Mouse (Mus musculus): ENCODE data around the gene Unc79. TPM values are rescaled to one million over a fixed set of nuclear protein-coding genes. Genes with fewer than 3 reads are reported as not detected.

Unc79 gene
- polyA plus RNA-seq, 1 experiment from 2014 or later, result 7.6 TPM

DNA sequence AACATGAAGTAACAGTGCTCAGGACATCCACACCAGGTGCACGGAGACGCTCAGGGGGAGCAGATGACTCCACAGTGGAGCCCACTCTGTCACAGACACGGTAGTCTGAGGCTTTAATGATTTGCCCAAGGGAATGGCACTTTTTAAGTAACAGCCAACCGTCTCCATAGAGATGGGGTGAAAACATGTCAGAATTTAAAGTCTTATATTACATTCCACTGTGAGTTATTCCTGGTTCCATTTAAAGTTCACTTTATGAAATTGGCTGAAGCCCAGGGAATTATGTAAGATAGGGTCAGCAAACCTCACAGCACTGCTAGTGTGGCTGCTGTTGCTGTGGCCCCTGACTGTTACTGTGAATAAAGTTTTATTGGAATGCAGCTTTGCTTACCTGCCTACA is 95.8 kb downstream of the Unc79 start:
- WGBS, result 73% methylated on average over 4 of the region's 4 CpGs
- Histone ChIP-seq H3K36me3 (peaks cover 32% of the 10 kb centered on the region), H3K9me3 (no peaks in the 10 kb centered on the region), H3K27me3 (no peaks in the 10 kb centered on the region), H3K4me1 (replicated peaks) (no peaks in the 10 kb centered on the region; the same call in 1 of the 2 replicates), H3K9ac (no peak overlapping the region), H3K4me2 (no peak overlapping the region), H3K27ac (no peak overlapping the region), H3K4me3 (no peak overlapping the region)
- no peak for ATAC-seq (ENCODE audit: low FRiP score)

- 94% methylated on average over 12 of the region's 12 CpGs for WGBS
- Histone ChIP-seq H3K4me3 (no peak overlapping the region), H3K27me3 (no peaks in the 10 kb centered on the region), H3K9me3 (no peaks in the 10 kb centered on the region), H3K4me2 (no peak overlapping the region), H3K36me3 (peaks cover 50% of the 10 kb centered on the region), H3K9ac (no peak overlapping the region), H3K4me1 (replicated peaks) (no peaks in the 10 kb centered on the region), H3K27ac (no peak overlapping the region)
- ATAC-seq (ENCODE audit: low FRiP score), result no peak
Observed at GRCm38 (mm10) chr12:103049865-103050264, 101.2 kb downstream of the Unc79 start.

DNA sequence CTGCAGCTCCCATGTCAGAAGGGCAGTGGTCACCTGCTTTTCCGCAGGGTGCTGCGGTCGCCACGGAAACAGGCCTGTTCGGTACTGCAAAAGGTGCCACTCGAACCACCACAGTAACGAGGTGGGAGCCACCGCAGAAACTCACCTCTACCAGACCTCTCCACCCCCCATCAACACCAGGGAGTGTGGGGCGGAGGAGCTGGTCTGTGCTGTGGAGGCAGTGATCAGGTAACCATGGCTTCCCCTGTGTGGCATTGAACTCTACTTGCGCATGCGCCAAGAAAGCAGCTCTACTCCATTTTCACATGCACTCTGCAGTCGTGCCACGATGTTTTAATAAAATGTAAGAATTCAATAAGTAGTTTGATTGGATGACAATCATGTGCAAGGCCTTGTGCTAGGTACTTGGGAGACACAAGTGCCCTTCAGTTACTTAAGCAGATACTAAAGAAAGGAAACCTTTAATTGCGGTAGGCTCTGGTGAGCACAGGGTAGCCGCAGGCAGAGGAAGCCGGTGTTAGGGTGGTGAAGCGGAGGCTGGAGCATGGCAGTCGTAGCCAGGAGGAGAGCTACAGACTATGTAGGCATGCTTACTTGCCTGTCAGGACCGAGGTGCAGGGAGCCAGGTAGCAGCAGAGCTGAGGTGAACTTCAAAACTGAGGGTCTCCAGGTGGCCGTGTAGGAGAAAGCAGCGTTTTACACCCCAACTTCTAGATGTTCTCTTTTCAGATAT is 110.8 kb downstream of the Unc79 start:
- Histone ChIP-seq H3K9ac (no peak overlapping the region), H3K27me3 (no peaks in the 10 kb centered on the region), H3K4me1 (replicated peaks) (no peaks in the 10 kb centered on the region), H3K27ac (no peak overlapping the region), H3K36me3 (peaks cover 39% of the 10 kb centered on the region), H3K4me2 (no peak overlapping the region), H3K4me3 (no peak overlapping the region), H3K9me3 (no peaks in the 10 kb centered on the region)
- no peak for ATAC-seq (ENCODE audit: low FRiP score)
- 85% methylated on average over 21 of the region's 21 CpGs for WGBS

- no peak for ATAC-seq (ENCODE audit: low FRiP score)
- no peak overlapping the region for H3K27ac ChIP-seq
- no peaks in the 10 kb centered on the region for H3K27me3 ChIP-seq
- WGBS, result 91% methylated on average over 10 of the region's 10 CpGs
- H3K4me2 ChIP-seq, result no peak overlapping the region
- H3K4me3 ChIP-seq, result no peak overlapping the region
- H3K9ac ChIP-seq, result no peak overlapping the region
- peaks cover 36% of the 10 kb centered on the region for H3K36me3 ChIP-seq
- no peaks in the 10 kb centered on the region for H3K4me1 ChIP-seq (replicated peaks)
- H3K9me3 ChIP-seq, result no peaks in the 10 kb centered on the region
Observed at GRCm38 (mm10) chr12:103060791-103061190, 112.1 kb downstream of the Unc79 start.

- H3K27me3 ChIP-seq, result no peaks in the 10 kb centered on the region
- H3K36me3 ChIP-seq, result peaks cover 35% of the 10 kb centered on the region
- 80% methylated on average over 4 of the region's 4 CpGs for WGBS
- H3K4me3 ChIP-seq, result no peak overlapping the region
- H3K27ac ChIP-seq, result no peak overlapping the region
- H3K9ac ChIP-seq, result no peak overlapping the region
- no peak for ATAC-seq (ENCODE audit: low FRiP score)
- H3K4me2 ChIP-seq, result no peak overlapping the region
- no peaks in the 10 kb centered on the region for H3K9me3 ChIP-seq
- H3K4me1 ChIP-seq (replicated peaks), result no peaks in the 10 kb centered on the region
Observed at GRCm38 (mm10) chr12:103062133-103062532, 113.5 kb downstream of the Unc79 start.

- no peak overlapping the region for H3K4me3 ChIP-seq
- H3K4me1 ChIP-seq (replicated peaks), result no peaks in the 10 kb centered on the region
- H3K4me2 ChIP-seq, result no peak overlapping the region
- no peak overlapping the region for H3K9ac ChIP-seq
- H3K9me3 ChIP-seq, result no peaks in the 10 kb centered on the region
- H3K27me3 ChIP-seq, result no peaks in the 10 kb centered on the region
- WGBS, result 17% methylated on average over 3 of the region's 3 CpGs
- no peak overlapping the region for H3K27ac ChIP-seq
- 0 out of 2 replicates have a peak, but pooled peaks have one; percentile 39 for ATAC-seq (ENCODE audit: low FRiP score)
- peaks cover 41% of the 10 kb centered on the region for H3K36me3 ChIP-seq
Observed at GRCm38 (mm10) chr12:103064944-103065343, 116.3 kb downstream of the Unc79 start.

GRCm38 (mm10) chr12:103068161-103068560 is 119.5 kb downstream of the Unc79 start:
- H3K9ac ChIP-seq, result no peak overlapping the region
- H3K4me1 ChIP-seq (replicated peaks), result no peaks in the 10 kb centered on the region
- no peaks in the 10 kb centered on the region for H3K9me3 ChIP-seq
- H3K4me2 ChIP-seq, result no peak overlapping the region
- H3K36me3 ChIP-seq, result peaks cover 51% of the 10 kb centered on the region
- H3K27me3 ChIP-seq, result no peaks in the 10 kb centered on the region
- ATAC-seq (ENCODE audit: low FRiP score), result no peak
- WGBS, result 90% methylated on average over 5 of the region's 5 CpGs
- H3K27ac ChIP-seq, result no peak overlapping the region
- H3K4me3 ChIP-seq, result no peak overlapping the region

DNA sequence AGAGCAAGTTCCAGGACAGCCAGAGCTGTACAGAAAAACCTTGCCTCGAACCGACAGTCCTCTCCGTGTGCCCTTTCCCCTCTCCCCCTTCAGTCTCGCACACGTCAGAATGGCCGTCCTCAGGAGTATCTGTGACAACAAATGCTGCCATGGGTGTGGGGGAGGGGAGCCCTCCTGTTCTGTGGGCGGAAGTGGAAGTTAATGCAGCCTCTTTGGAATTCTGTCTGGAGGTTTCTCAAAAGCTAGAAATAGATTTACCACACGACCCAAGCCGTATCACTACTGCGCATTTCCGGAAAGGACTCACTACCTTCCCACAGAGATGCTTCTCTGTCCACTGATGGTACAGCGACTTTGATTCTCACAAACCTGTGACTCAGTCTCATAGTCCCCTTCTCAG is 120.9 kb downstream of the Unc79 start:
- Histone ChIP-seq H3K4me1 (replicated peaks) (no peaks in the 10 kb centered on the region), H3K4me2 (no peak overlapping the region), H3K36me3 (peaks cover 52% of the 10 kb centered on the region), H3K9me3 (no peaks in the 10 kb centered on the region), H3K27ac (no peak overlapping the region), H3K9ac (no peak overlapping the region), H3K4me3 (no peak overlapping the region), H3K27me3 (no peaks in the 10 kb centered on the region)
- no peak for ATAC-seq (ENCODE audit: low FRiP score)
- WGBS, result 69% methylated on average over 12 of the region's 12 CpGs

DNA sequence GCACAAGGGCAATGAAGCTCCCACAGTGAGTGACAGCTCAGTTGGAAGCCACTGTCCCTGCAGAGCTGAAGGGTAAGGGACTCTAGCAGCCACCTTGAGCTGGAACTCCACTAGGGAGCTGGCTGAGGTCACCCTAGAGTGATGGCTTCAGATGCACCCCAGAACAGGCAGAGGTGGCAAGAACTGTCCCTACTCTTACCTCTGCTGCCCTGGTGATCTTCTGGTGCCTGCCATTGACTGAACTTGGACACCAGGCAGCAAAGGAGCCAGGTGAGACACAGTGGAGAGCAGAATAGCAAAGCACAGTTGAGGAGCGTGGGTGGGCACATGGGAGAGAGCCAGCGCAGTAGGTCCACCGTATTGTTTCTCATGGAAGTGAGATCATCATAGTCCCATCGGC is 125.3 kb downstream of the Unc79 start:
- H3K36me3 ChIP-seq, result peaks cover 56% of the 10 kb centered on the region
- H3K9me3 ChIP-seq, result no peaks in the 10 kb centered on the region
- H3K27me3 ChIP-seq, result no peaks in the 10 kb centered on the region
- H3K9ac ChIP-seq, result no peak overlapping the region
- no peak overlapping the region for H3K4me3 ChIP-seq
- WGBS, result 99% methylated on average over 4 of the region's 4 CpGs
- no peak overlapping the region for H3K27ac ChIP-seq
- ATAC-seq (ENCODE audit: low FRiP score), result no peak
- H3K4me1 ChIP-seq (replicated peaks), result no peaks in the 10 kb centered on the region
- no peak overlapping the region for H3K4me2 ChIP-seq

GRCm38 (mm10) chr12:103078751-103079150 is 130.1 kb downstream of the Unc79 start:
- no peak overlapping the region for H3K27ac ChIP-seq
- H3K4me2 ChIP-seq, result no peak overlapping the region
- peaks cover 37% of the 10 kb centered on the region for H3K36me3 ChIP-seq
- H3K27me3 ChIP-seq, result no peaks in the 10 kb centered on the region
- H3K4me3 ChIP-seq, result no peak overlapping the region
- H3K4me1 ChIP-seq (replicated peaks), result no peaks in the 10 kb centered on the region
- H3K9ac ChIP-seq, result no peak overlapping the region
- 41% methylated on average over 7 of the region's 7 CpGs for WGBS
- H3K9me3 ChIP-seq, result no peaks in the 10 kb centered on the region
- ATAC-seq (ENCODE audit: low FRiP score), result no peak

DNA sequence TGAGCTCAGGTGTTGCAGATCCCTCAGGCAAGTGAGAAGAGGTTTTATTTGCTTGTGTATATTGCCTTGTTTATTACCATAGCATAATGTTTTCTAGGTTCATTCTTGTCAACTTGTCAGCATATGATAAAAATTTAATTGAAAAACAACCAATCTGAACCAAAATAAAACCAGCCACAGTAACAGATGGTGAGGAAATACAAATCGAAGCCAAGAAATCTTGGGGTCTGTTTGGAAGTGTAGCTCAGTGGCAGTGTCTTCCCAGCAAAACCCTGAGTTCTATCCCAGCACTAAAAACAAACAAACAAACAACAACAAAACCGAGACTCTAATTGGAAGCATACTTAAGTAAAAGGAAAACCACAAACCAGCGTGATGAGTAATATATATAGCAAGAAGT is 131.4 kb downstream of the Unc79 start:
- no peaks in the 10 kb centered on the region for H3K9me3 ChIP-seq
- no peak for ATAC-seq (ENCODE audit: low FRiP score)
- H3K4me2 ChIP-seq, result no peak overlapping the region
- no peaks in the 10 kb centered on the region for H3K4me1 ChIP-seq (replicated peaks)
- peaks cover 38% of the 10 kb centered on the region for H3K36me3 ChIP-seq
- no peak overlapping the region for H3K9ac ChIP-seq
- H3K4me3 ChIP-seq, result no peak overlapping the region
- H3K27me3 ChIP-seq, result no peaks in the 10 kb centered on the region
- 83% methylated on average over 3 of the region's 3 CpGs for WGBS
- H3K27ac ChIP-seq, result no peak overlapping the region

GRCm38 (mm10) chr12:103091831-103092230 is 143.2 kb downstream of the Unc79 start:
- no peaks in the 10 kb centered on the region for H3K27me3 ChIP-seq
- H3K4me3 ChIP-seq, result no peak overlapping the region
- WGBS, result 87% methylated on average over 6 of the region's 6 CpGs
- no peaks in the 10 kb centered on the region for H3K9me3 ChIP-seq
- no peaks in the 10 kb centered on the region for H3K4me1 ChIP-seq (replicated peaks)
- no peak for ATAC-seq (ENCODE audit: low FRiP score)
- H3K36me3 ChIP-seq, result peaks cover 68% of the 10 kb centered on the region
- no peak overlapping the region for H3K9ac ChIP-seq
- H3K27ac ChIP-seq, result no peak overlapping the region
- no peak overlapping the region for H3K4me2 ChIP-seq

DNA sequence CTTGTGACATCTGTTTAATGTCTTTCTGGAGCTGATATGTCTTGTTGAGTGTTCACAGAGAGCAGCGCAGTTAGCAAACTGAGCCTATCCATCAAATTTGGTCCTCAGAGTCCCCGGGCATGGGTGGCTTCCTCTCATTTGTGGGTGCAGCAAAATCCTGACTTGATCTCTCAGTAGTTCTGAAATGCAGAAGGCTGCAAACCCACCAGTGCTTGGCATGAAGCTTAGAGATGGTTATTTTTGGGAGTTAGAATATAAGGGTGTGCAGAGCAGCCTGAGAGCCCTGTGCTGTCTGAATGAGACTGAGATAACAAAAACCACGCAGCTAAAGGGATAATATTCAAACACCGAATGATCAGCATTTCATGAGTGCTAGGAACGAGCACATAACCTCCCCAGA is 146.5 kb downstream of the Unc79 start:
- Histone ChIP-seq H3K4me2 (no peak overlapping the region), H3K4me1 (replicated peaks) (no peaks in the 10 kb centered on the region), H3K9ac (no peak overlapping the region), H3K36me3 (peaks cover 56% of the 10 kb centered on the region), H3K27ac (no peak overlapping the region), H3K27me3 (no peaks in the 10 kb centered on the region), H3K9me3 (no peaks in the 10 kb centered on the region), H3K4me3 (no peak overlapping the region)
- no peak for ATAC-seq (ENCODE audit: low FRiP score)
- 83% methylated on average over 5 of the region's 5 CpGs for WGBS

Measured in hindbrain, embryonic 13.5 days (tissue).